Mouse (Mus musculus) c-Kit-negative CD71-positive TER-119-positive erythroid progenitor cells, embryonic 14.5 days (primary cell): Measurements from ENCODE around the gene Ambn.
"Not testable (repeated sequence)": the region's sequence is repeated elsewhere in the genome, so short reads cannot be mapped to it uniquely, and the experiment has no call there.

Experiments used
- DNase-seq: peaks from one replicate; pipeline ENCODE4 v3.0.0-alpha.2; 2013; ENCODE audit warnings: low read depth, low spot score

Ambn gene

DNA sequence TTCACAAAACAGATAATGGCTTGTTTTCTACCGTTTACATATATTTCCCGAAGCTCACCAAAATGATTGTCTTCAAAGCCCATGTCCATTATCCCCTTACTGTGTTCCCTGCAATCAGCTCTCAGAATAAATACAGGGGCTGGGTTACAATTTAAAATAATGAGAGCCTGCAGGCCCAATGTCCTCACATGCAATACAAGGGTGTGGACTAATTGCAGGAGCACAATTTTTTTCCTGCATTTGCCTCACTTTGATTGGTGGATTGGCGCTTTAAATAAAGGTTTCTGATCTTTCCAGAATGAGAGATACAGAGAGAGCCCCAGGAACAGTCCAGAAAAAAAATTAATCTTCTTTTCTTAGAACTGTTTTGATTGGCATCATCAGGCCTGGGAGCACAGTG, at the start of gene Ambn:
Gene Ambn, plus strand, starts transcription at position 301 of the 400 bp plus-strand sequence.
- DNase-seq, result no peak

DNA sequence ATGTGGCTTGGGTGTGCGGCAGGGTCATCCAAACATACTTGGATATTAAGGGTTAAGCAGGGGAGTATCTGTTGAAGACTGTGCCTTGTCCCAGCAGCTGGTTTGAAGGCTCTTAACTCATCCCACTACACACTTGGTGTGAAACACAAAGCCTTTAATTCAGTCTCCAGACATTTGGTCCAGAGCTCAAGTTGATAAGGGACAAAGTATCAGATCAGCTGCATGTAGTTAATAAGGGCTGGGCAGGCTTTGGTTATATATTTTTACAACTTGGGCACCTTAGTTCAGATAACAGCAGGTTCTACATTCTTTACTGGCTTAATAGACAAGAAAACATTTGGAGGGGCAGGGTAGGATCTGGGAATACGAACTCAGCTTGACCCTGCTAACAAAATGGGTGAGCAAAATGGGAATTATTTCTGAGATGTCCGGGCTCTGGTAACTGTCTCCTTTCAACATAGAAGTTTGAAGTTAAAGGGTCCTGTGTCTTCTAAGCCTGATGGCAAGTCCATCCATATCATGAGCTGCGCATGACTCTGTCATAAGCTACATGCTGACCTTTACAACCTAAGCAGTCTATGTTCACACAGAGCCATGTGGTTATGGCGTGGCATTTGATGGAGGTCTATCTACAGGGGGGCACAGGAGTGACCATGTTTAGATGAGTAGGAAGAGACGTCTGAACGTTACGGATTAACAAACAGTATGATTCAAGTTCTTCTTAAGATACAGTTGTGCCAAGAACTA, 35.3 kb upstream of the Ambn start:
- no peak for DNase-seq

DNA sequence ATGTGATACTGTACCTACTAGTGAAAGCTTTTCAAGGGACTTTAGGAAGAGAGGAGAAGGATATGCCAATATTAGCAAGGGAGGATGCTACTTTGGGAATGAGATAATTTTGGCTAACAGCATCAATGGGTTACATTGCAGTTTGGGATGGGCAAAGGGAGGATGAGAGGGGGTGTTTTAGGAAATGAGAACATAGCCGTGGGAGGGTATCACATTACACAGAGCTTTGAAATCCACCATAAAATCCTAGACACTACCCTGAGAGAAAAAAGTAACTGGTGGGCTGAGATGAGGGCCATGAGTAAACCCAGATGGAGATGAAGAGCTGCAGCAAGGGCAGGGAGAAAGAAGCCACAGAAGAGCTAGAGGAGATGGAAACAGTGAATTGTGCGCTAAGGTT, 30.9 kb upstream of the Ambn start:
- not testable (repeated sequence) for DNase-seq

DNA sequence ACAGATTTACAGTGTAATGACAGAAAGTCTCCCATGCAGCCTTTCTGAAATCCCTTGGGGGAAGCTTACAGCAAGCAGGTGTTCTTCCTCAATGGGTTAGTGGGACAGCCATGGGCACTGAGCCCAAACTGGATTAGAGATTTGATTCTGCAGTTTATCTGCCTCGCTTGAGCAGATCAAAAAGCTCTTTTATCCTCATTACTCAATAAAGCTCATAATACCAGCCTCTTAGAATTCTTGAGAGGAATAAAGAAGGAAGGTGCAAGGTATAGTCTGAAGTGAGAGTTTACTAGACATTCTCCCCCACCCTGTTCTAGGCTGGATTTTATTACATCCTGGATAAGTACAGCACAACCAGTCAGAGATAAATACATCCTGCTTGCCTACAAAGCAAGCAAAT, 29.0 kb upstream of the Ambn start:
- no peak for DNase-seq

DNA sequence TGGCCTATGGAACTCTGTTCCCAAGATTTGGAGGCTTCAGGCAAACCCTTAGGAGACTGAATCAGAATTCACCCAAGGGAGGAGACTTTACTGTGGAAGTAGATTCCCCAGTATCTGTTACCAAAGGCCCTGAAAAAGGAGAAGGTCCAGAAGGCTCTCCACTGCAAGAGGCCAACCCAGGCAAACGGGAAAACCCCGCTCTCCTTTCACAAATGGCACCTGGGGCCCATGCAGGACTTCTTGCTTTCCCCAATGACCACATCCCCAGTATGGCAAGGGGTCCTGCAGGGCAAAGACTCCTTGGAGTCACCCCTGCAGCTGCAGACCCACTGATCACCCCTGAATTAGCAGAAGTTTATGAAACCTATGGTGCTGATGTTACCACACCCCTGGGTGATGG, 11.7 kb downstream of the Ambn start:
- no peak for DNase-seq

DNA sequence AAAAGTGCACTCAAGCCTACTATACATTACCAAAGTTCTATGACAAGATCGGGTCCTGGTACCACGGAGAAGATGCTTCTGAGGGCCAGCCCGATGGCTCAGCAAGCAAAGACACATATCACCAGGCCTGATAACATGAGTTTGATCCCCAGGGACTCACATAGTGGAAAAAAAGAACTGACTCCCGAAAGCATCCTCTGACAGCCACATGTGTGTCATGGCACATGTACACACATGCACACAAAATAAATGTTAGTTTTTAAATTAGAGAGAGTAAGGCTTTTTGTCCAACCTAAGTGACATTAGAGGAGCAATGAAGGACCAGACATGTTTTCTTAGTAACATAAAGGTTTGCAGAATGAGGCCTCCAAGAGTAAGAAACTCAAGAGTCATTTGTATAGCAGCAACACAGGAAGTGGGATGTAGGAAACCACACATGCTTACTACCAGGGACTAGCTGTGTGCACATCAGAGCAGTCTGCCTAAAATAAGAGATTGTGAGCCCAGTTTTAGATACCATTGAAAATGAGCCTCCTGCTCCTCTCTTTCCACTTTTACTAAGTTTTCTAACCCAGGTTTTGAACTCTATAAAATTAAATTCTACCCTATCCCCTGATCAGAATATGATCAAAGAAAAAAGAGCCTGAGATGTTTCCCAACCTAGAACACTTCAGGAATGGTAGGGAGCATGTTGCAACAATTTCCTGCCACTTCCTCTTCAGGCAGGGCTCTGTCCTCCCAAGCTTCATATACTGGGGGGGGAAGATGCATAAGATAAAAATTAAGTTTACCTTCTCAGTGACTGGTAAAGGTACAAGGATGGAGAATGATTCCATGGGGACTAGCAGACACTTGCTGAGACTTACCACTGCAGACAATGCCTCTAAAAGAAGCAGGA, 13.3 kb downstream of the Ambn start:
- DNase-seq, result no peak

DNA sequence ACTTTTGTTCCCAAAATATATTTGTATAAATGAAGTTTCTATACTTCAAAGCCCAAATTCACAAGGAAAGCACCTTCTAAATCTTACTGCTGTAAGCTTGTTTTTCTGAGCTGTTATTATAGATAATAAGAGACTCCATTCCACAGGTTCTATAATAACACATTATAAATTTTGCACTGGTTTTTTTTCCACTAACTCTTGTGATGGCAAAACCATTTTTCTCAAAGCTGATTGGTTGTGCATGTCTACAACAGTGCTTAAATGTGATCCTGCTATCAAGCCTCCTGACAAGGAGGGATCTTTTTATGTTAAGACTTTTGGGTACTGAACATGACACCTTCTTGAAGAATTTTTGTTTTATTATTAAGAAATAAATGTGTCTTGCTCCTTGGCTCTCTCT, 31.9 kb downstream of the Ambn start, which contains the start of gene Enam:
Gene Enam, plus strand, starts transcription at position 301 of the 400 bp plus-strand sequence.
- DNase-seq, result no peak

DNA sequence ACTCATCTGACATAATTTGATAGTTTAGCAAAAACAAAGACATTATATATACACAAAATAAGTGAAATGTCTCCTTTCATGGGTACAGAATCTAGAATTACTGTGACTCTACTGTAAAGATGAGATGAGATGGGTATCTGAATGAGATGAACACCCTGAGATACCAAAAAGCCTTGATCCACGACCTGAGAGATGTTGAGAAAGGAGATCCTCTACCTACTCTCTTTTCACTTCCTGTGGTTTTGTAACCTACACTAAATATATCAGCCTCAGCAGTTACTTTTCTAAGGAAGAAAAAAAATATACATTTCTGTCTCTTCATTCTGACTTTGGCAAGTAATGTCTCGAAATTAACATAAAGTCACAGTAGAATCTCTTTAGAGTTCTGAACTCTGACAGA, 33.2 kb downstream of the Ambn start:
- no peak for DNase-seq

DNA sequence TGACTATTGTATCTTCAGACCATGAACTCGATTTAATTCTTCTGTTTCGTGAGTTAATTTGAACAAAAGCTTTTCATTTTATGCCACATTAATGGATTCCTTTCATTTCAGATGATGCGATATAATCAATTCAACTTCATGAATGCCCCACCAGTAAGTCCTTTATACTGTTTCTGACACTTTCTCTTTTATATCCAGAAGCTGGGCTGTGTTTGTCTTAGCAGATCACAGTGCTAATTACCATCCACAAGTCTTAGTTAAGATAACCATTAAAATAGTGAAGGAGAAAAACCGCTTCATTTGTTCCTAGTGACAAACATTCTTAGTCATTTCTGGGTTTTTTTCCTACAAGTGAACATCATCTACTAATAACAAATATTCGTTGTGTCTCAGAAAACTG, 35.3 kb downstream of the Ambn start:
- no peak for DNase-seq

DNA sequence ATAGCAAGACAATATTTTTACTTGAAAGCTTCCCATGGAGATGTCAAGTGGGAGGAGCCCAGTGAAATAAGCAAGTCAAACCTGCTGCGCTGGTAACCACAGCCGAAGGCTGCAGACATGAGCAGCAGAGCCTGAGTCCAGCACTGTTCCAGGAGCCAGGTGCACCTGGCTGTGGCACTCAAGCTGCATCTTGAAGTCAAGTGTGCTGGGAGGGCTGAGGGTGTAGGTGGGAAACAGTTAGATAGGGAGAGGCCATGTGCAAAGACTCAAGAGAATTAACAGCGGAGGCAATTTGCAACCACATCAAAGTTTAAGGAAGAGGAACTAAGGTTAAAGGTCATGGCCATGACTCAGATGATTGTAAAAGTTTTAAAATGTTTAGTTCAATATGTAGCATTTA, 44.0 kb downstream of the Ambn start:
- DNase-seq, result no peak

DNA sequence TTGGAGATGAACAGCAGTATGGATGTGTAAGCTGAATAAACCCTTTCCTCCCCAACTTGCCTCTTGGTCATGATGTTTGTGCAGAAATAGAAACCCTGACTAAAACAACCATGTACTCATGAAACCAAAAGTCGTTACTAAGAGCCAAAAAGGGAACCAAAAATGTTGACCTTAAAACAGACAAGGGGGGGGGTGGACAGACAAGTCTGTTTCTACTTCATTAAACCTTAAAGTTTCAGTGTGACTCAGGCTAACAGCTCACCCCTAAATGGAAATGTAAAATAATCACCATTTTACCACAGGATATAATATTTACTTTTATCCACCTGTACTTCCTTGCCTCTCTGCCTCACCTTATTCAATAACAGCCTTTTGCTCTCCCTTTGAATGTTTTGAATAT, 52.8 kb downstream of the Ambn start:
- no peak for DNase-seq

DNA sequence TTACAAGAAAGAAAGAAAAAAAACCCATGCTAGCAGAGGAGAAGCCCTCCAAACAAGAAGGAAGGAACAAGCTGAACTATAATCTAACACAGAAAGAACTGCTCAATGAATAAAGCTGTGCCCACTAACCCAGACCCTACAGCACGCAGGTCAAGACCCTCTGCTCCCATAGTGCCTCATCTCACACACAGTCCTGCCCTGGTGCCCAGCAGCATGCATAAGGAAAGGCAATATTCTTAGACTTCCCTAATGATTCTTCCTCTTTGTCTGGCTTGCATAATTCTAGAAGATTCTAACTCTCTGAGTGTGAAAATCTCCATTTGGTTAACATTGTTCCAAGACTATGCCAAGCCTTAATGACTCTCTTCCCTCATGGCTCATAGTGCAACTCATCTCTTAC, 53.2 kb downstream of the Ambn start:
- DNase-seq, result no peak
